Mouse (Mus musculus) heart, adult 8-10 months (tissue): ENCODE measurements around the gene Ublcp1. TPM values are rescaled to one million over a fixed set of nuclear protein-coding genes. Genes with fewer than 3 reads are reported as not detected.
A peak's percentile ranks its signal among the peaks of the same experiment; 100 is the strongest.
"Not testable (repeated sequence)": the region's sequence is repeated elsewhere in the genome, so short reads cannot be mapped to it uniquely, and the experiment has no call there.

Experiments used
- DNase-seq: peaks from one replicate; pipeline ENCODE4 v3.0.0; 2022; ENCODE audit warnings: low spot score
- total RNA-seq, 4 experiments: library from RNA; stranded (reverse); gene quantifications; 2 replicates each; pipeline ENCODE4 v1.2.4; 2022

The Ublcp1 gene
- total RNA-seq, 4 experiments from 2014 or later = 33.2 to 40.9 (median 39.4) TPM

- no peak for DNase-seq
Observed at GRCm38 (mm10) chr11:44494643-44495323, 24.5 kb upstream of the Ublcp1 start.

DNA sequence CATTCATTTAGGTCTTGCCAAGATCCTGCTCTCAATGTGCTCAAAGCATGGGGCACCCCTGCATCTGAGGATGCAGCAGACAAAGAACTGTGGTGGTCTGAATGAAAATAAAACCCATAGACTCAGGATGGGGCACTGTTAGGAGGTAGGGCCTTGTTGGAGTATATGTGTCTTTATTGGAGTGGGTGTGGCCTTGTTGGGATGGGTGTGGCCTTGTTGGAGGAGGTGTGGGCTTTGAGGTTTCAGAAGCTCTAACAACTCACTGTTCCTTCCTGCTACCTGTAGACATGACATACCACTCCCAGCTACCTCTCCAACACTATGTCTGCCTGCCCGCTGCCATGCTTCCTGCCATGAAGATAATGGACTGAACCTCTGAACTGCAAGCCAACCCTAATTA, 18.8 kb upstream of the Ublcp1 start:
- no peak for DNase-seq

- DNase-seq = no peak
Observed at GRCm38 (mm10) chr11:44485089-44485736, 14.9 kb upstream of the Ublcp1 start.

- DNase-seq = no peak
Observed at GRCm38 (mm10) chr11:44480246-44480645, 9.9 kb upstream of the Ublcp1 start.

GRCm38 (mm10) chr11:44478382-44478781, 8.1 kb upstream of the Ublcp1 start:
- DNase-seq = no peak

DNA sequence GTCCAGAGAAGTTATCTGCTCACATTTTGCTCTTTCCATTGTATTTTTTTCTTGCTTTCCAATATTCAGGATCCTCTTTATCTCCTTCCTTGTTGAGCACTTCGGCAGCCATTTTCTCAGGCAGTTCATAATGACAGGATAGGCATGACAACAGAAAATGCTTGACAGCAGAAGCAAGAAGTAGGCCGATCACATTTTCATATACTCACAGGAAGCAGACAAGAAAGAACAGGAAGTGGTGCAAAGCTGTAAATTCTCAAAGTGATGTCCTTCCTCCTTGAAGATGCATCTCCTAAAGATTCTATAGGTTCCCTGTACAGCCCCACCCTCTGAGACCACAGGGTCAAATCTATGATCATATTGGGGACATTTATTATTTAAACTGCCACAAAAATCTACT, 6.1 kb upstream of the Ublcp1 start:
- DNase-seq = no peak

GRCm38 (mm10) chr11:44475467-44475866, 5.2 kb upstream of the Ublcp1 start:
- DNase-seq = no peak

DNA sequence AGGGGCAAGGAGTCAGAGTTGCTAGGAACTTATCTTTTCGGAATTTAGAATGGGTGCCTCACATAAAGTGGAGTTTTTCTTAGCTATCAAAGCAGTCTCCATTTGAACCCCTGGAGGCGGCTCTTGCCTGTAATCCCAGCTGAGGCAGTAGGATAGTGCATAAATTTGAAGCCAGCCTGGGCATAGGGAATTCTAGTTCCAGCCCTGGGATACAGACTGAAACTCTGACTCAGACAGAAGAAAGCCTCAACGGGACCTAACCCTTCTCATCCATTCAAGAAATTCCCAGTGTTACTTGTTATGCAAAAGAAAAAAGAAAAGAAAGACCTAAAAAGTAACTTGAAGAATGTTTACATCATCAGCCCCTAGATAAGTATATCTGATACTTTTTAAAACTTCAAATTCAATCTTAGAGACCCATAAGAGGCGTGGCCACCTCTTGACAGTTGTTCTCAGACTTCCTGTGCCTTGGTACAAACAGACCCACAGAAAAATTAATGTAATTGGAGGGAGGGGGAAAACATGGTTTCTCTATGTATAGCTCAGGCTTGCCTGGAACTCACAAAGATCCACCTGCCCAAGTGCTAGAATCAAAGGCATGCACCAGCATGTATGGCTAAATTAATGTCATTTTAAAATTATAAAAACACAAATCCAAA, 1.2 kb upstream of the Ublcp1 start:
- DNase-seq = peak; percentile 12

DNA sequence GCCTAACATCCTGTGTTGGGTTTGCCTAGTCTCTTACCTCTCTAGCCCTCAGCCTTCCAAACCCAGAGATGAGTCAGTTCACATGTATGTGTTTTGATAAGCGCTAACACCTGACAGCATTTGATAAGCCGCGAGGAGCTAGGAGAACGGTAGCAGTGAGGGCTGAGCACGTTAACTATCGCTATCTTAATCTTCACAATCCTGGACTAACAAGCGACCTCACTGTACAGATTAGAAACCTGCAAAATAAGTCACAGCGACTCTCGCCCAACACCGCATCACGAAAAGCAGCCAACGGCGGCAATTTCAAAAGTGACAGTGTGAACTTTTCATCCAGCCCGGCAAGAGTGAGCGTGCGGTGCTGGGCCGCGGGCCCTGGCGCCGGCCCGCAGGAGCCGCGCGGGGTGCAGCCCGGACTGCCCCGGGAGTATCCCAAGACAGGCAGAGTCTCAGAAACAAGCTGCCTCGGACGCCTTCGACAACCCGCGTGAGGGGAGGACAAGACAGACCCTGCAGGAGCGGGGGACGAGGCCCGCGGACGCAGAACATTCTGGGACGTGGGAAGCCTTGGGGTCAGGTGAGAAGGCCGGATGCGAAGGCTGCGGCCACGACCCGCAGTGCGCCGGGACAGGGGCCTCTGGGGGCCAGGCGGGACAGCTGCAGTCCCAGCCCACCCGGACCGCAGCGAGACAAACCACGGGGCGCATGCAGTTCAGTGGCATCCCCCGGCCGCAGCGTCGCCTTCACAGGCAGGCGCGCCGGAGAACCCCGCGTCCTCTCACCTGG, 459 bp downstream of the Ublcp1 start:
- peak; percentile 10 for DNase-seq

- no peak for DNase-seq
Observed at GRCm38 (mm10) chr11:44468306-44468790, 1.9 kb downstream of the Ublcp1 start.

GRCm38 (mm10) chr11:44466949-44467442, 3.3 kb downstream of the Ublcp1 start:
- no peak for DNase-seq

DNA sequence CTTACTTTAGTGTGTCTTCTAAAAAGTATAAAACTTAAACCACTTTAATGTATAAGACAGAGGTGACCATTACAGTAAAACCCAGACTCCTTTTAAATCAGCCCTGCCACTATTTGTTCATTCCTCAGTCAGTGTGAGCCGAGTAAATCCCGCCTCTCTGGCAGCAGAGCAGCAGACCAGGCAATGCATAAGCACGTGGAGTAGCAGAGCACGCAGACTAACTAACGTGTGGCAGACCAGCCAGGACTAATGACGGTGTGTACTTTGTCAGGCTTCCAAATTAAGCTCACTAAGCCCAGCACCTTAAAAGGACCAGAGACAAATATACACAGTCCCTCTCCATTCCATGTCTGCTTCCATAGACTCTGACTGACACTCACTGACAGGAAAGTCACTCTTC, 8.8 kb downstream of the Ublcp1 start:
- DNase-seq = no peak

- peak; percentile 36 for DNase-seq
Observed at GRCm38 (mm10) chr11:44453423-44453822, 16.9 kb downstream of the Ublcp1 start.

- not testable (repeated sequence) for DNase-seq
Observed at GRCm38 (mm10) chr11:44452016-44452415, 18.3 kb downstream of the Ublcp1 start.

DNA sequence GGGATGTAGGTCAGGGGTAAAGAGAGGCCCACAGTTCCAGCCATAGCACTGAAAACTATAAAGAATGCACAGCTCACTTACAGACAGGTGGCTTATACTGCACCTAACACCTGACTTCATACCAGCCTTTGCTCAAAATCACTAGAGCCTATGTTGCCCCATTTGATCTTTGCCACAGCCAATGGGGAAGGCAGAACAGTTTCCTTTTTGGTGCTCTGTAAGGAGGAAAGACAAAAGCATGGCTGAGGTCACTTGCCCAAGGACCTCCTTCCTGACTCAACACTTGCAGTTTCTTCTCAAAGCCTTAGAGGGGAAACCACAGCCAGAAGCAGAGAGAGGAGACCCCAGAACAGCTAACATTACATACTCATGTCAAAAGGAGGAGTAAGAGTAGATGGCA, 19.3 kb downstream of the Ublcp1 start:
- no peak for DNase-seq

DNA sequence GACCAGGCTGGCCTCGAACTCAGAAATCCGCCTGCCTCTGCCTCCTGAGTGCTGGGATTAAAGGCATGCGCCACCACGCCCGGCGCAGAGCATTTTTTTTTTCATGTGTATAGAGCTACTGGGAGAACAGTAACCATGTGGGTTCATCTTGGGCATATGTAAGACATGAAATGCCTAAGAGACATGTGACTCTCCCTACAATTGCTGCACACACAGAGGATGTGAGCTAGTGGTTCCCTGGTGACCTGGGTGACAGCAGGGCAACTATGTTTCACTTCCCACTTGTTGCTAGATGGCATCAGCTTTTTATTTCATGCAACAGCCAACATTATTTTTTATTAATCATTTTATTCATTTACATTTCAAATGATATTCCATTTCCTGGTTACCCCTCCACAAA, 32.5 kb downstream of the Ublcp1 start:
- peak; percentile 6 for DNase-seq

DNA sequence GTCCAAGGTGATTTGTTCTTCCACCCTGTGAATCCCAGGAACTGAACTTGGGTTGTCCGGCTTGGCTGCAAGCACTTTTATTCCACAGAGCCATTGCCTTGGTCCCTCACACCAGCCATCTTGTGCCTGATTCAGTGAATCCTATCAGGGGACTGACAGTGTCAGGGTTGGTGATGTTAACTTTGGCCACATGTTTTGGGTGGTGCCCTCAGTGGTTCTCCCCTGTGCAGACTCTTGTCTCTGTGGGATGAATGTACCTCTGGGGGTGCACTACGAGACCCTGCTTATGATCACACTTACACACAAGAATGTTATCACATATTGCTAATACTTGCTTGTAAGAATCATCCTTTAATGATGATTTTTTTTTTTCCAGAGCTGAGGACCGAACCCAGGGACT, 40.3 kb downstream of the Ublcp1 start:
- DNase-seq = no peak

GRCm38 (mm10) chr11:44427951-44428350, 42.3 kb downstream of the Ublcp1 start:
- DNase-seq = no peak

DNA sequence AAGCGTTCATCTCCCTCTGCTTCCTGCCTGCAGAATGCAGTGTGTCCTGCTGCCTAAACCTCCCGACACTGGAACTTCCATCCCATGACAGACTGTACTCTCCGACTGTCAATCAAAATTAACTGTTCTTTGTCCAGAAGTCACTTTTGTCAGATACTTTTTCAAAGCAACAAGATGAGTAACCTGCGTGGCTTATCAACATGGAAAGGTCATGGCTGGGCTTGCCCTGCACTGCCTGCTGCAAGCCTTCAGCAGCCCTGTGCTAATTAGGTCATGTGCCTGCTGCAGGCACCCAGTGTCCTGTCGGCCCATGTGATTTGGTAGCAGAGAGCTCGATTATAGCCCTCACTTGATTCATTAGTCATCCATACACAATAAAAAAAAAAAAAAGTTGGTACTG, 44.7 kb downstream of the Ublcp1 start:
- DNase-seq = no peak

GRCm38 (mm10) chr11:44425006-44425405, 45.3 kb downstream of the Ublcp1 start:
- no peak for DNase-seq

DNA sequence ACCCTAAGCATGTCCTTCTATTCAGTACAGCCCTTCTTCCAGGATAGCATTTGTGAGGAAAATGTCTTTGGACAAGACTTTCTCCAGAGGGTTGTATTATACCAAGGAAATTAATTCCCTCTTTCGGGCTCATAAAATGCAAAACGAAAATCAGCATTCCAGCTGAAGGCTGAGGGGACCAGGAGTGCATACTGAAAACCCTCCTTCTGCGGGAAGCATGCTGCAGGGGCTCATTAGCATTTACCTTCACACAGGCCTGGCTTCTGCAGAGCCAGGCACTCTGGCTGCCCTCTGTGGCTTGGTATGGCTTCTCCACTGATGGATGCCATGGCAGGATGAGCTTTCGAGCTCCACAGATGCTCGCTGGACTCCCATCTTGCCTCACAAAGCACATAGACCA, 46.3 kb downstream of the Ublcp1 start:
- DNase-seq = no peak

- DNase-seq = no peak
Observed at GRCm38 (mm10) chr11:44423261-44423660, 47.0 kb downstream of the Ublcp1 start.
